11 mouse cellular contexts compared by ENCODE assay signal in the genomic region with DNA sequence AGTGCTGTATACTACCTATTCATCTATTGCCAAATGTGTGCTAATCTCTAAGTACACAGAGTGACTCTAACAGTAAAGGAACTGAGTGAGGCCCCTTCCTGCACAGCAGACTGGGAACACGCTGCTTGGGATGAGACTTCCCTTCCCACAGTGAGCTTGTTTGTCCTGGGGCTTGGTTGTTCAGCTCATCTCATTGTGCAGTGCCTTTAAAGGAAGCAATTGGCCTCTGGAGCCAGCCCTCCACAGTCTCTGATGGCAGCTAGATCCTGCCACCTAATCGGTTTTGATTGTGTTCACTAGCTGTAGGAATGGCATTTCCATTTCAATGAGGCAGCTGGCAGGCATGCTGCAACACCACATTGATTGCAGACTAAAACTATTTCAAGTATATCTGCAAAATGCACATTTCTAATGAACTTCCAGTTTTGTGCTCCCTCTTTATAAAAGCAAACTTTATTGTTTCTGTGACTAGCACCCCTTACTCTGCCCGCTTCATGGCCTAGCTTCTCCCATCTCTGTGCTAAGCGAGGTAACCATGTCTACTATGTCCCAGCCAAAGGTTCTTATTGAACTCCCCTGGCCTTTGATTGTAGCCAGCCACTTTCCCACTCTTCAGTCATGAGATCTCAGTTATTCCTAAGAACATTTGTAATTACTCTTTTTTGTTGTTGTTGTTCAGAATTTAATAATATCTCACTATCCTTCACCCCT.
DNase-seq lines count a peak whose midpoint lies in the region; ATAC-seq lines count a peak whose summit lies in the region.
"Had no signal": no experiment of that assay in that cellular context is flagged by ENCODE, and none has a peak within 500 bp of the region (broad histone marks: within the 10 kb centered on the region; RNA-seq: fewer than 3 reads in every experiment).

No protein-coding gene starts in this region.

- no peaks in the 10 kb centered on the region for H3K27me3 ChIP-seq in forebrain, embryonic 14.5 days (replicated peaks; ENCODE audit: control insufficient read depth, insufficient read depth, low read length)
- no peaks in the 10 kb centered on the region for H3K27me3 ChIP-seq in neural tube, embryonic 15.5 days (replicated peaks)
- H3K27me3 ChIP-seq: limb, embryonic 15.5 days; neural tube, embryonic 12.5 days had no signal

- no peak overlapping the region for H3K4me2 ChIP-seq in forebrain, embryonic 14.5 days (ENCODE audit: low read length)
- no peak overlapping the region for H3K4me2 ChIP-seq in neural tube, embryonic 15.5 days
- H3K4me2 ChIP-seq: limb, embryonic 15.5 days; neural tube, embryonic 12.5 days had no signal

- ATAC-seq in forebrain, embryonic 14.5 days, result peak; percentile 94
- peak; percentile 61; the same call in 1 of the 2 replicates for ATAC-seq in neural tube, embryonic 15.5 days (ENCODE audit: low FRiP score)
- no peak for ATAC-seq in erythroblast, adult 5-6 weeks (replicated peaks; ENCODE audit: low FRiP score, poor library complexity, severe bottlenecking)

- peak overlapping the region; percentile 63; the same call in 1 of the 2 replicates for H3K27ac ChIP-seq in forebrain, embryonic 14.5 days (ENCODE audit: low read depth, low read length)
- 0 out of 2 replicates have a peak overlapping the region, but pooled peaks have one; percentile 13 for H3K27ac ChIP-seq in neural tube, embryonic 15.5 days (replicated peaks)
- H3K27ac ChIP-seq: kidney, postnatal 0 days; limb, embryonic 15.5 days; neural tube, embryonic 12.5 days had no signal

- H3K36me3 ChIP-seq in forebrain, embryonic 14.5 days (ENCODE audit: control insufficient read depth, insufficient read depth, low read length), result no peaks in the 10 kb centered on the region
- H3K36me3 ChIP-seq in neural tube, embryonic 15.5 days, result no peaks in the 10 kb centered on the region
- H3K36me3 ChIP-seq: G1E; limb, embryonic 15.5 days; neural tube, embryonic 12.5 days had no signal

- 7% methylated on average over 4 of the region's 4 CpGs for WGBS in forebrain, embryonic 14.5 days
- 36% methylated on average over 4 of the region's 4 CpGs for WGBS in neural tube, embryonic 15.5 days

- H3K4me1 ChIP-seq in forebrain, embryonic 14.5 days (ENCODE audit: control insufficient read depth, insufficient read depth, low read length), result peaks cover 7% of the 10 kb centered on the region
- H3K4me1 ChIP-seq in neural tube, embryonic 15.5 days, result peaks cover 5% of the 10 kb centered on the region; the same call in 1 of the 2 replicates
- H3K4me1 ChIP-seq: limb, embryonic 15.5 days; neural tube, embryonic 12.5 days had no signal

- H3K9me3 ChIP-seq in forebrain, embryonic 14.5 days (replicated peaks; ENCODE audit: control insufficient read depth, low read length), result 0 out of 2 replicates have a peak, but pooled peaks cover 2% of the 10 kb centered on the region
- no peaks in the 10 kb centered on the region for H3K9me3 ChIP-seq in neural tube, embryonic 15.5 days (replicated peaks)
- H3K9me3 ChIP-seq: G1E; limb, embryonic 15.5 days; neural tube, embryonic 12.5 days had no signal

- DNase-seq in lung, postnatal 10 days, result peak; percentile 33
- no peak for DNase-seq in lung, postnatal 25 days (ENCODE audit: low spot score)
- DNase-seq in forebrain, embryonic 14.5 days (ENCODE audit: low spot score), result peak; percentile 85
- DNase-seq in layer of hippocampus, adult 8-10 months (ENCODE audit: low spot score in 2 of 2), result peak; percentile 21 to 25
- no peak for DNase-seq in left cerebral cortex, adult 8-10 months (ENCODE audit: low spot score in 2 of 2)

- H3K4me3 ChIP-seq in forebrain, embryonic 14.5 days (ENCODE audit: low read depth, low read length), result no peak overlapping the region
- H3K4me3 ChIP-seq in neural tube, embryonic 15.5 days (replicated peaks), result no peak overlapping the region
- H3K4me3 ChIP-seq: limb, embryonic 15.5 days; neural tube, embryonic 12.5 days had no signal

- no peak overlapping the region for H3K9ac ChIP-seq in forebrain, embryonic 14.5 days (ENCODE audit: low read length)
- H3K9ac ChIP-seq in neural tube, embryonic 15.5 days (replicated peaks), result no peak overlapping the region
- H3K9ac ChIP-seq: limb, embryonic 15.5 days; neural tube, embryonic 12.5 days had no signal

Comparison
In these comparisons a context has a peak if more than half of its experiments do, and no peak if none do; other contexts are left out.
1. DNase-seq: peak in lung, postnatal 10 days (single experiment), forebrain, embryonic 14.5 days (single experiment) and layer of hippocampus, adult 8-10 months (2 of 2); none in lung, postnatal 25 days (single experiment) and left cerebral cortex, adult 8-10 months (0 of 2).